Mouse (Mus musculus) heart, embryonic 10.5 days (tissue): Measurements from ENCODE around the gene Angptl4. TPM values are rescaled to one million over a fixed set of nuclear protein-coding genes. Genes with fewer than 3 reads are reported as not detected.
A peak's percentile ranks its signal among the peaks of the same experiment; 100 is the strongest.

Experiments
- DNase-seq: peaks from one replicate; pipeline ENCODE4 v3.0.0-alpha.2; 2017; ENCODE audit warnings: low spot score
- H3K27ac ChIP-seq: fragments of 300-500 bp; sonication (generic); 2 replicates; pipeline ENCODE4 v1.5.1; 2016; ENCODE audit warnings: mild to moderate bottlenecking
- H3K27me3 ChIP-seq: fragments of 300-500 bp; sonication (generic); 2 replicates; pipeline ENCODE4 v1.6.1; 2016; ENCODE audit warnings: mild to moderate bottlenecking; ENCODE audit not compliant: poor library complexity, insufficient read depth, severe bottlenecking
- H3K36me3 ChIP-seq: fragments of 300-500 bp; sonication (generic); 2 replicates; pipeline ENCODE4 v1.6.1; 2016; ENCODE audit warnings: mild to moderate bottlenecking, moderate library complexity
- H3K4me1 ChIP-seq: fragments of 300-500 bp; sonication (generic); 2 replicates; pipeline ENCODE4 v1.6.1; 2016; ENCODE audit warnings: mild to moderate bottlenecking
- H3K4me3 ChIP-seq: fragments of 300-500 bp; sonication (generic); 2 replicates; pipeline ENCODE4 v1.5.1; 2016; ENCODE audit warnings: mild to moderate bottlenecking, moderate library complexity
- H3K9me3 ChIP-seq: fragments of 300-500 bp; sonication (generic); 2 replicates; pipeline ENCODE4 v1.6.1; 2016; ENCODE audit warnings: mild to moderate bottlenecking, moderate library complexity
- WGBS: fragments of 180-500 bp; shearing (Covaris S2); methylation state at CpG from one replicate; pipeline ENCODE4 v1.1.7; 2016; 5-methylcytosine and 5-hydroxymethylcytosine counted together
- polyA plus RNA-seq: library from polyadenylated mRNA; unstranded; fragments of >200 nt; fragmentation: Nextera tagmentation; extraction: Ambion mirVana; gene quantifications from 2 replicates; pipeline ENCODE4 v1.2.1, GENCODE M21; 2016

The Angptl4 gene
- polyA plus RNA-seq, 1 experiment from 2014 or later = 19.8 TPM

- DNase-seq = no peak
- Histone ChIP-seq H3K27ac (peak overlapping the region; percentile 88; the same call in 1 of the 2 replicates), H3K4me3 (peak overlapping the region; percentile 65), H3K27me3 (peaks cover 36% of the 10 kb centered on the region; the same call in 1 of the 2 replicates), H3K36me3 (peaks cover 34% of the 10 kb centered on the region), H3K9me3 (no peaks in the 10 kb centered on the region), H3K4me1 (peaks cover 33% of the 10 kb centered on the region)
- WGBS = 82% methylated on average over 5 of the region's 5 CpGs
These were observed 35.0 kb upstream of the Angptl4 start for GRCm38 (mm10) chr17:33816612-33817011.

GRCm38 (mm10) chr17:33815399-33815798, 33.8 kb upstream of the Angptl4 start:
- DNase-seq = no peak
- H3K9me3 ChIP-seq = no peaks in the 10 kb centered on the region
- WGBS = 80% methylated on average over 6 of the region's 6 CpGs
- H3K27ac ChIP-seq = no peak overlapping the region
- H3K4me3 ChIP-seq = no peak overlapping the region
- peaks cover 36% of the 10 kb centered on the region; the same call in 1 of the 2 replicates for H3K27me3 ChIP-seq
- peaks cover 46% of the 10 kb centered on the region for H3K4me1 ChIP-seq
- peaks cover 22% of the 10 kb centered on the region for H3K36me3 ChIP-seq

GRCm38 (mm10) chr17:33812990-33813389, 31.4 kb upstream of the Angptl4 start:
- WGBS = 50% methylated on average over 4 of the region's 4 CpGs
- 0 out of 2 replicates have a peak overlapping the region, but pooled peaks have one; percentile 15 for H3K4me3 ChIP-seq

GRCm38 (mm10) chr17:33812475-33812874, 30.8 kb upstream of the Angptl4 start:
- DNase-seq = no peak
- H3K27me3 ChIP-seq = peaks cover 50% of the 10 kb centered on the region; the same call in 1 of the 2 replicates
- H3K4me3 ChIP-seq = 0 out of 2 replicates have a peak overlapping the region, but pooled peaks have one; percentile 15
- H3K36me3 ChIP-seq = no peaks in the 10 kb centered on the region
- 39% methylated on average over 3 of the region's 3 CpGs for WGBS
- H3K9me3 ChIP-seq = no peaks in the 10 kb centered on the region
- peaks cover 42% of the 10 kb centered on the region for H3K4me1 ChIP-seq
- H3K27ac ChIP-seq = no peak overlapping the region

More at GRCm38 (mm10) chr17:33812990-33813389, 31.4 kb upstream of the Angptl4 start:
- H3K4me1 ChIP-seq = peaks cover 46% of the 10 kb centered on the region
- DNase-seq = no peak
- H3K27ac ChIP-seq = no peak overlapping the region
- H3K27me3 ChIP-seq = peaks cover 45% of the 10 kb centered on the region; the same call in 1 of the 2 replicates
- no peaks in the 10 kb centered on the region for H3K36me3 ChIP-seq
- no peaks in the 10 kb centered on the region for H3K9me3 ChIP-seq

- H3K4me3 ChIP-seq = peak overlapping the region; percentile 71
- peaks cover 37% of the 10 kb centered on the region for H3K4me1 ChIP-seq
- H3K9me3 ChIP-seq = no peaks in the 10 kb centered on the region
- peak overlapping the region; percentile 77 for H3K27ac ChIP-seq
- H3K36me3 ChIP-seq = no peaks in the 10 kb centered on the region
- WGBS = 4% methylated on average over 7 of the region's 7 CpGs
- peak; percentile 85 for DNase-seq
- H3K27me3 ChIP-seq = peaks cover 59% of the 10 kb centered on the region
These were observed 29.5 kb upstream of the Angptl4 start for GRCm38 (mm10) chr17:33811142-33811516.

- Histone ChIP-seq H3K27ac (peak within 1 kb of the TSS; percentile 77), H3K36me3 (no peaks in the 10 kb centered on the region), H3K4me3 (peak within 1 kb of the TSS; percentile 71), H3K9me3 (no peaks in the 10 kb centered on the region), H3K27me3 (peaks cover 55% of the 10 kb centered on the region), H3K4me1 (peaks cover 37% of the 10 kb centered on the region)
- under 1% methylated on average over 36 of the region's 36 CpGs for WGBS
- peak; percentile 98 for DNase-seq
These were observed 28.9 kb upstream of the Angptl4 start, which contains the start of gene Kank3 for GRCm38 (mm10) chr17:33810334-33811141. Gene Kank3, plus strand, starts transcription at chr17:33810519.

- Histone ChIP-seq H3K4me1 (peaks cover 42% of the 10 kb centered on the region), H3K27me3 (peaks cover 40% of the 10 kb centered on the region), H3K27ac (no peak overlapping the region), H3K36me3 (no peaks in the 10 kb centered on the region), H3K4me3 (no peak overlapping the region), H3K9me3 (no peaks in the 10 kb centered on the region)
- no peak for DNase-seq
- WGBS = 31% methylated on average over 10 of the region's 10 CpGs
These were observed 26.6 kb upstream of the Angptl4 start for GRCm38 (mm10) chr17:33808192-33808591.

GRCm38 (mm10) chr17:33807181-33807888, 25.7 kb upstream of the Angptl4 start:
- WGBS = 57% methylated on average over 8 of the region's 9 CpGs
- Histone ChIP-seq H3K36me3 (no peaks in the 10 kb centered on the region), H3K9me3 (no peaks in the 10 kb centered on the region), H3K27ac (no peak overlapping the region), H3K27me3 (peaks cover 38% of the 10 kb centered on the region), H3K4me1 (peaks cover 33% of the 10 kb centered on the region), H3K4me3 (no peak overlapping the region)
- no peak for DNase-seq

- Histone ChIP-seq H3K27me3 (peaks cover 52% of the 10 kb centered on the region), H3K9me3 (no peaks in the 10 kb centered on the region), H3K27ac (no peak overlapping the region), H3K4me1 (peaks cover 11% of the 10 kb centered on the region), H3K36me3 (no peaks in the 10 kb centered on the region), H3K4me3 (no peak overlapping the region)
- DNase-seq = no peak
- whole genome bisulfite sequencing = 14% methylated on average over 1 of the region's 1 CpGs
These were observed 23.1 kb upstream of the Angptl4 start for GRCm38 (mm10) chr17:33804745-33805144.

- Histone ChIP-seq H3K36me3 (no peaks in the 10 kb centered on the region), H3K4me1 (peaks cover 11% of the 10 kb centered on the region), H3K27ac (no peak overlapping the region), H3K9me3 (no peaks in the 10 kb centered on the region), H3K4me3 (no peak overlapping the region), H3K27me3 (peaks cover 58% of the 10 kb centered on the region)
- DNase-seq = no peak
- 53% methylated on average over 4 of the region's 4 CpGs for WGBS
These were observed 22.6 kb upstream of the Angptl4 start for GRCm38 (mm10) chr17:33804205-33804604.

GRCm38 (mm10) chr17:33802221-33802620, 20.6 kb upstream of the Angptl4 start:
- Histone ChIP-seq H3K4me3 (no peak overlapping the region), H3K36me3 (no peaks in the 10 kb centered on the region), H3K9me3 (no peaks in the 10 kb centered on the region), H3K27ac (no peak overlapping the region), H3K4me1 (peaks cover 6% of the 10 kb centered on the region), H3K27me3 (peaks cover 51% of the 10 kb centered on the region)
- DNase-seq = no peak
- 6% methylated on average over 2 of the region's 2 CpGs for WGBS

- Histone ChIP-seq H3K27me3 (peaks cover 52% of the 10 kb centered on the region), H3K4me3 (no peak overlapping the region), H3K36me3 (no peaks in the 10 kb centered on the region), H3K4me1 (peaks cover 1% of the 10 kb centered on the region), H3K27ac (no peak overlapping the region), H3K9me3 (no peaks in the 10 kb centered on the region)
- WGBS = 48% methylated on average over 1 of the region's 1 CpGs
- DNase-seq = no peak
These were observed 17.6 kb upstream of the Angptl4 start for GRCm38 (mm10) chr17:33799277-33799676.

GRCm38 (mm10) chr17:33798306-33798705, 16.7 kb upstream of the Angptl4 start:
- no peak for DNase-seq
- Histone ChIP-seq H3K9me3 (no peaks in the 10 kb centered on the region), H3K27ac (no peak overlapping the region), H3K36me3 (no peaks in the 10 kb centered on the region), H3K4me3 (no peak overlapping the region), H3K4me1 (no peaks in the 10 kb centered on the region), H3K27me3 (peaks cover 58% of the 10 kb centered on the region)
- WGBS = 42% methylated on average over 3 of the region's 3 CpGs
